Mouse (Mus musculus): ENCODE measurements around the gene Spaca4.

- no peak for TF ChIP-seq MAFK (IDR thresholded peaks at IDR 0.05; ENCODE audit: insufficient replicate concordance, low read length)
- TF ChIP-seq MXI1 (IDR thresholded peaks at IDR 0.05; ENCODE audit: low read depth, low read length): no peak
Observed at GRCm38 (mm10) chr7:45697894-45698293, 27.7 kb downstream of the Spaca4 start.

Data from CH12.LX (cell line).